Mouse (Mus musculus) midbrain, embryonic 11.5 days (tissue): Measurements from ENCODE around the gene Etfbkmt. TPM values are rescaled to one million over a fixed set of nuclear protein-coding genes. Genes with fewer than 3 reads are reported as not detected.

Experiments
- ATAC-seq: fragments of 200-750 bp; cut with Nextera tagmentation; 2 replicates; pipeline ENCODE4 v1.8.0; 2017; ENCODE audit warnings: moderate TSS enrichment, moderate library complexity; ENCODE audit not compliant: low FRiP score
- DNase-seq: peaks from one replicate; pipeline ENCODE4 v3.0.0; 2015; ENCODE audit warnings: low spot score; ENCODE audit errors: missing footprints
- H3K27ac ChIP-seq: fragments of 300-500 bp; sonication (generic); 2 replicates; pipeline ENCODE4 v1.5.1; 2014; ENCODE audit warnings: low read depth, low read length
- H3K27me3 ChIP-seq: fragments of 300-500 bp; sonication (generic); 2 replicates; pipeline ENCODE4 v1.6.1; 2014; ENCODE audit warnings: mild to moderate bottlenecking, low read length, moderate library complexity, mixed read lengths; ENCODE audit not compliant: control insufficient read depth, insufficient read depth
- H3K36me3 ChIP-seq: fragments of 300-500 bp; sonication (generic); 2 replicates; pipeline ENCODE4 v1.6.1; 2014; ENCODE audit warnings: mild to moderate bottlenecking, low read length, moderate library complexity, mixed read lengths; ENCODE audit not compliant: control insufficient read depth, insufficient read depth
- H3K4me1 ChIP-seq: fragments of 300-500 bp; sonication (generic); 2 replicates; pipeline ENCODE4 v1.6.1; 2014; ENCODE audit warnings: low read length; ENCODE audit not compliant: control insufficient read depth, insufficient read depth
- H3K4me2 ChIP-seq: fragments of 300-500 bp; sonication (generic); 2 replicates; pipeline ENCODE4 v1.6.1; 2014; ENCODE audit warnings: mild to moderate bottlenecking, moderate library complexity
- H3K4me3 ChIP-seq: fragments of 300-500 bp; sonication (generic); 2 replicates; pipeline ENCODE4 v1.5.1; 2014; ENCODE audit warnings: low read depth, low read length
- H3K9ac ChIP-seq: fragments of 300-500 bp; sonication (generic); 2 replicates; pipeline ENCODE4 v1.6.1; 2014; ENCODE audit warnings: low read length
- H3K9me3 ChIP-seq: fragments of 300-500 bp; sonication (generic); 2 replicates; pipeline ENCODE4 v1.6.1; 2016; ENCODE audit warnings: low read length; ENCODE audit not compliant: control insufficient read depth
- WGBS: fragments of 180-500 bp; shearing (Covaris S2); extraction: QIAGEN DNeasy Blood & Tissue Kit; methylation state at CpG from one replicate; pipeline ENCODE4 v1.1.7; 2014; 5-methylcytosine and 5-hydroxymethylcytosine counted together
- polyA plus RNA-seq: library from polyadenylated mRNA; unstranded; fragments of >200 nt; fragmentation: Nextera tagmentation; extraction: Ambion mirVana; gene quantifications from 2 replicates; pipeline ENCODE4 v1.2.1, GENCODE M21; 2014

Gene Etfbkmt
- polyA plus RNA-seq, 1 experiment from 2014 or later, result 8.6 TPM

- Histone ChIP-seq H3K36me3 (no peaks in the 10 kb centered on the region), H3K27me3 (no peaks in the 10 kb centered on the region), H3K9ac (peak within 1 kb of the TSS; percentile 96), H3K4me2 (peak within 1 kb of the TSS; percentile 77), H3K4me3 (peak within 1 kb of the TSS; percentile 86), H3K27ac (peak within 1 kb of the TSS; percentile 97), H3K9me3 (no peaks in the 10 kb centered on the region), H3K4me1 (peaks cover 3% of the 10 kb centered on the region; the same call in 1 of the 2 replicates)
- ATAC-seq (peak; percentile 91), DNase-seq (peak; percentile 98)
- WGBS, result under 1% methylated on average over 112 of the region's 124 CpGs
Measured at GRCm38 (mm10) chr6:149101076-149101942, 38.3 kb upstream of the Etfbkmt start, which contains the start of gene Dennd5b. Dennd5b (minus strand) TSS chr6:149101680.

GRCm38 (mm10) chr6:149101943-149102243 lies 37.8 kb upstream of the Etfbkmt start:
- peak overlapping the region; percentile 97; the same call in 1 of the 2 replicates for H3K27ac ChIP-seq
- H3K27me3 ChIP-seq, result no peaks in the 10 kb centered on the region
- H3K4me2 ChIP-seq, result peak overlapping the region; percentile 77
- H3K9me3 ChIP-seq, result no peaks in the 10 kb centered on the region
- 12% methylated on average over 7 of the region's 7 CpGs for WGBS
- peak; percentile 34 for ATAC-seq
- H3K9ac ChIP-seq, result peak overlapping the region; percentile 96
- DNase-seq, result no peak
- H3K4me3 ChIP-seq, result peak overlapping the region; percentile 86
- H3K36me3 ChIP-seq, result no peaks in the 10 kb centered on the region
- H3K4me1 ChIP-seq, result peaks cover 3% of the 10 kb centered on the region; the same call in 1 of the 2 replicates

GRCm38 (mm10) chr6:149103451-149103850 lies 36.2 kb upstream of the Etfbkmt start:
- H3K27ac ChIP-seq, result no peak overlapping the region
- H3K4me1 ChIP-seq, result peaks cover 3% of the 10 kb centered on the region; the same call in 1 of the 2 replicates
- H3K4me2 ChIP-seq, result no peak overlapping the region
- H3K36me3 ChIP-seq, result no peaks in the 10 kb centered on the region
- H3K9me3 ChIP-seq, result no peaks in the 10 kb centered on the region
- DNase-seq (no peak), ATAC-seq (no peak)
- H3K4me3 ChIP-seq, result no peak overlapping the region
- 98% methylated on average over 1 of the region's 1 CpGs for WGBS
- H3K9ac ChIP-seq, result no peak overlapping the region
- H3K27me3 ChIP-seq, result no peaks in the 10 kb centered on the region

- Histone ChIP-seq H3K27ac (no peak overlapping the region), H3K4me3 (no peak overlapping the region), H3K4me1 (no peaks in the 10 kb centered on the region), H3K9ac (no peak overlapping the region), H3K27me3 (no peaks in the 10 kb centered on the region), H3K9me3 (no peaks in the 10 kb centered on the region), H3K36me3 (no peaks in the 10 kb centered on the region), H3K4me2 (no peak overlapping the region)
- no peak for ATAC-seq
- 78% methylated on average over 3 of the region's 3 CpGs for WGBS
- DNase-seq, result no peak
Measured at GRCm38 (mm10) chr6:149107615-149108014, 32.0 kb upstream of the Etfbkmt start.

- no peaks in the 10 kb centered on the region for H3K27me3 ChIP-seq
- DNase-seq, result no peak
- H3K4me2 ChIP-seq, result no peak overlapping the region
- H3K27ac ChIP-seq, result no peak overlapping the region
- no peak for ATAC-seq
- H3K4me1 ChIP-seq, result no peaks in the 10 kb centered on the region
- no peaks in the 10 kb centered on the region for H3K36me3 ChIP-seq
- no peak overlapping the region for H3K4me3 ChIP-seq
- 88% methylated on average over 2 of the region's 2 CpGs for WGBS
- no peaks in the 10 kb centered on the region for H3K9me3 ChIP-seq
- no peak overlapping the region for H3K9ac ChIP-seq
Measured at GRCm38 (mm10) chr6:149108909-149109308, 30.7 kb upstream of the Etfbkmt start.

- Histone ChIP-seq H3K4me2 (no peak overlapping the region), H3K36me3 (no peaks in the 10 kb centered on the region), H3K4me1 (no peaks in the 10 kb centered on the region), H3K27me3 (no peaks in the 10 kb centered on the region), H3K9me3 (no peaks in the 10 kb centered on the region), H3K27ac (no peak overlapping the region), H3K9ac (no peak overlapping the region), H3K4me3 (no peak overlapping the region)
- ATAC-seq, result no peak
- no peak for DNase-seq
Measured at GRCm38 (mm10) chr6:149116992-149117391, 22.7 kb upstream of the Etfbkmt start.

DNA sequence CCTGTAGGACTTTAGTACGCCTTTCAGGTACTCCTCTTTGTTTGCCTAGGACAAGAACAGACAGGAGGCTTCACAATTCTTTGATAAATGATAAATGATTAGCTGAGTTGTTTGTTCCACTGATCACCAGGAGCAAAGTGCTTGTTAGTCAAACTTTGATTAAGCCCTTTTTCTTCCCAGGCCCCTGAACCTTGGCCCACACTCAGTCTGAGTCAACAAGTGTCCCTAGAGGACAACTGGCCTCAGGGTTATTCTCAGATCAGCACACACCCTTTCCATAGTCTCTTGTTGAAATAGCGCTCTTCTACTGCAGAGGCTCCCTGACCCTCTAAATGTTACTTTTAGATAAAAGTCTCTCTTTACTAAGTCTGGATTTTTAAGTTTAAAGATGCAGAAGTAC lies 20.7 kb upstream of the Etfbkmt start:
- H3K9me3 ChIP-seq, result no peaks in the 10 kb centered on the region
- no peaks in the 10 kb centered on the region for H3K36me3 ChIP-seq
- no peak overlapping the region for H3K27ac ChIP-seq
- no peak overlapping the region for H3K9ac ChIP-seq
- no peak overlapping the region for H3K4me3 ChIP-seq
- H3K27me3 ChIP-seq, result no peaks in the 10 kb centered on the region
- DNase-seq, result no peak
- no peak overlapping the region for H3K4me2 ChIP-seq
- H3K4me1 ChIP-seq, result no peaks in the 10 kb centered on the region
- 72% methylated on average over 2 of the region's 2 CpGs for WGBS
- ATAC-seq, result no peak

DNA sequence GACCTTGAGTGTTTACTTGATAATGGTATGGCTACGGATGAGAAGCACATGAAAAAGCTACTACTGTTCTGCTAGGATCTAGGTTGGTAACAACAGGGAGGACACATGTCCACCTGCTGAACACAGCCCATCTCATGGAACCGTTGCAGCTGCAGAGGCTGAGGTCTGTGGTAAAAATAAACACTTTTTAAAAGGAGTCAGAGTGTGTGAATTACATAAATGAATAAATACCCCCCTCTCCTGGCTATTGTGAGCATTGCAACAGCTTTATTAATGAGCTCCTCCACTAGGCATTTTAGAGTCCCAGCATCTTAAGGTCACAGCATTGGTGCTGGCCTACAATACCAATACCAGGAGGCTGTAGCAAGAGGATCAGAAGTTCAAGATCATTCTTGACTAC lies 19.8 kb upstream of the Etfbkmt start:
- ATAC-seq (peak; percentile 73), DNase-seq (peak; percentile 98)
- no peak overlapping the region for H3K4me2 ChIP-seq
- 44% methylated on average over 2 of the region's 2 CpGs for WGBS
- no peak overlapping the region for H3K27ac ChIP-seq
- H3K4me3 ChIP-seq, result no peak overlapping the region
- H3K9me3 ChIP-seq, result no peaks in the 10 kb centered on the region
- H3K27me3 ChIP-seq, result no peaks in the 10 kb centered on the region
- no peaks in the 10 kb centered on the region for H3K36me3 ChIP-seq
- no peaks in the 10 kb centered on the region for H3K4me1 ChIP-seq
- no peak overlapping the region for H3K9ac ChIP-seq

- no peaks in the 10 kb centered on the region for H3K36me3 ChIP-seq
- H3K4me1 ChIP-seq, result no peaks in the 10 kb centered on the region
- no peak overlapping the region for H3K9ac ChIP-seq
- 91% methylated on average over 3 of the region's 3 CpGs for WGBS
- no peak overlapping the region for H3K27ac ChIP-seq
- no peak overlapping the region for H3K4me2 ChIP-seq
- DNase-seq (no peak), ATAC-seq (no peak)
- H3K9me3 ChIP-seq, result no peaks in the 10 kb centered on the region
- H3K4me3 ChIP-seq, result no peak overlapping the region
- no peaks in the 10 kb centered on the region for H3K27me3 ChIP-seq
Measured at GRCm38 (mm10) chr6:149123042-149123441, 16.6 kb upstream of the Etfbkmt start.
